Mouse (Mus musculus) adipocyte (in vitro differentiated cells): ENCODE results near the gene Mbd5.
A peak's percentile ranks its signal among the peaks of the same experiment; 100 is the strongest.

Experiments
- DNase-seq: peaks from one replicate; pipeline ENCODE4 v3.0.0-alpha.2; 2016; ENCODE audit warnings: low spot score

Mbd5 gene

DNA sequence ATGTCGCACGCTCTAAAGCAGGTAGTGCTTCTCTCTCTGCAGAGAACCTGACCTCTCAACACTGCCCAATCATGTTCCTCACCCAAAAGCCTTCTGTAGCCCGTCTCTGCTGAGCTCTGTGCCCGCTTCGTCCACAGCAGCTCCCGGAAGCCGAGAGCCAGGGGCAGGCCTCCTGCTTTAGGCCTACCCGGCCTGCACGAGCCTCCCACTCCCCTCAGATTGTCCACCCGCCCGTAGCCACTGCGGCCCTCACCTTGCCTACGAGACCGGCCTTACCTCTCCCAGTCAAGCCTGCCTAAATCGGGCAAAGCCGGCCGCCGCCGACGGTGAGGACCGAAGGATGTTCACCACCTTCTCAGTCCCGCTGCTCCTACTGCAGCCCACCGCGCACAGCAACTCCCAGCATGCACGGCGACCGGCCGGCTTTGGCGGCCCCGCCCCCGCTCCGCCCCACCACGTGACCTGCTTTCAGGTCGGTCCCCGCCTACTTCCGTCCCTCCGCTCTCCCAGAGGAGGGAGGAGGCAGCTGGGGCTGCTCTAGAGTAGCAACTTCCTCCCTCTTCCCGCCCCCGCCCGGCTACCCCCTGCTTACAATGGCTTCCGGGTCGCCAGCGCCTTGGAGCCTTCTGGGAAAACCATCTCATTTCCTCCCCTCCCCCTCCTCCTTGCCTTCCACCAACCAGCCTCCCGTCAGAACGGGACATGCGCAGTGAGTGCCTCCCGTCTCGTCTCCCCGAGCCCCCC lies at the start of gene Mbd5:
Mbd5 (plus strand) TSS at position 668 of the 744 bp plus-strand sequence.
- DNase-seq: peak; percentile 100

DNA sequence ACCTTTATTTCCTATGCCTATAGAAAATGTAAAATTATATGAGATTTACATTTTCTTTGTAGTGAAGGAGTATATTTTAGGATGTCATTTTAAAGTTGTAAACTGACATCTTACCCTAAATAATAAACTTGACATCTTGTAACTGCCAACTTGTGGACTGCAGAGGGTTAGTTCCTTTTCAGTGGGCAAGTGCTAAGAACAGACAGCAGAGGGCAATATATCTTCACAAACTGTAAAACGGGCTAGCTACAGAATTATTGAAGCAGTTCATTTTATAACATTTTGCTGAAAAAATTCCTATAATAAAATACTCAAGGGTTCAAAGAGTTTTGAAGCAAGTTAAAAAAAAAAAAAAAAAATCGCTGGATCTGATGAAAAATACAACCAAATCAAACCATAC lies 40.4 kb upstream of the Mbd5 start:
- peak; percentile 71 for DNase-seq

DNA sequence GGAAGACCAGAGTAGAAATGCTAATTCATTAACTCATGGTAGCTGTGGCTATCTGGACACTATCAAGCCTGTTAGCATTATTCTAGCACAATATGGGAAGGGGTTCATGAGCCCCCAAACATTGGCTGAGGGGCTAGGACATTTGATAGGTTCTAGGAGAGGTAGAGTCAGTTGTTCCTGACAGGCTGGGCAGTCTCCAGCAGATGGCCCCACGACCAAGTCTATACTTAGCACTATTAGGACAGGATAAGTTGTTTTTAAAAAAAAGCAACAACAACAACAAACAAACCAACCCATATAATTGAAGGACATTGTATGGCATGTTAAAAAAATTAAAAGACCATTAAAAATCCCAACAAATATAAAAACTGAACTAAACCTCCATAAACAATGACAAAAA lies 35.1 kb upstream of the Mbd5 start:
- peak; percentile 36 for DNase-seq

DNA sequence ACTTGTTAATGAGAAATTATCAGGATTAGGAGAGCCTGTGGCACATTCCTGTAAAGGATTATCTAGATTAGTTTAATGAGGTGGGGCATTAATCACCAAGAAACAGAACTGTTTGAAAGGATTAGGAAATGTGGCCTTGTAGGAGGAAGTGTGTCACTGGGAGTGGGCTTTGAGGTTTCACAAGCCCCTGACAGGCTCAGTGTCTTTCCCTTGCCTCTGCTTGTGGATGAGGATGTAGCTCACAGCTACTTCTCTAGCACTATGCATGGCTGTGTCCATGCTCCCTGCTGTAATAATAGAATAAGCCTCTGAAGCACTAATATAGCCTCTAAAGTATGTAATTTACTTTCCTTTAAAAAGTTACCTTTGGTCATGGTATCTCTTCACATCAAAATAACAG lies 33.5 kb upstream of the Mbd5 start:
- DNase-seq: no peak

DNA sequence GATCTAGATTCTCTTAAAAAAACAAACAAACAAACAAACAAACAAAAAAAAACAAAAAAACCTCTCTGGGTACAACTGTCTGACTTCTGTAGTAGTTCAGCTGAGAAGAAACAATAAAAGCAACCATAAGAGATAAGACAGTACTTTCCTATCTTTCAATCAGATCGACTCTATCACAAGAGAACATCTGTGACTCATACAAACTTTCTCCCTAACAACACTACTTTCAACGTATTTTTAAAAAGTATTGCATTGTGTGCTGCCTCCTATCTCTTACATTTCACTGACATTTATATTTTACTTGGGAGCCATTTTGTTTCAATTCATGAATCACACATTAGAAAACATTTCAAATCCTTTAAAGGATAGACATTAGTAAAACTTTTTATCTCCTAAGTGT lies 14.2 kb upstream of the Mbd5 start:
- no peak for DNase-seq

DNA sequence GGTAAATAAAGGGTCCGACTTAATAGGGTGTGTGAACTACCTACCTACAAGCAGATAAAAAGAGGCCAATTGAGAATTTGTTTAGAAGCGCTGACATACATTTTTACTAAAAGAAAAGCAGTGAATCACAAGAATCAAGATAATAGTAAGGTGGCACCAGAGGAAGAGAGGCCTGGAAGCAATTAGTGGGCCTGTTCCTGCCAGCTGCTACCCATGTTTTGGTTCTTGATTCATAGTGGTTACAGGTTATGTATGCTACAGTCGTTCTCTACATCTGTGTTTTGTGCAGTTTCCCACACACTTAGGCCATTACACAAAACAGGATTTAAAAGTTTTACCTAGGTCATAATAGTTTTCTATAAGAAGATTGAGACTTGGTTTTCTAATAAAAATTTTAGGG lies 1.5 kb upstream of the Mbd5 start:
- no peak for DNase-seq

DNA sequence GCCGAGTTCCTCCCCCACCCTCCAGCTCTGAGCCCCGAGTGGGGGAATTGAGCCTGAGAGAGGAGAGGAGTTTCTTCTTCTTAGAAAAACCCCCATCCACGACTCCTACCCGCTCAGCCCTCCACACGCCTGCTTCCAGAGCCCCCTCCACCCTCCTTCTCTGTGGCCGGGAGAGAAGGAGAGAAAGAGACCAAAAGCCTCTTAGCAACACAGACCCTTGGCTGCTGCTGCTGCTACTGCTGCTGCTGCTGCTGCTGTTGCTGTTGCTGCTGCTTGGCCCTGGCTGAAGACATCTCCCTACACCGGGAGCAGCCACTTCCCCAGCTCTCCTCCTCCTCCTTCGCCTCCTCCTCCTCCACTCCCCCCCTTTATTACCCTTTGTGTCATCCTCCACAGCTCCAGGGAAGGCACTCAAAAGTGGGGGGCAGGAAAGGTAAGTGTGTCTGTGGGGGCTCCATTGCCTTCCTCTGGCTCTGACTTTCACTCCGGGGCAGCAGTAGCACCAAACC lies 489 bp downstream of the Mbd5 start:
- DNase-seq: no peak

DNA sequence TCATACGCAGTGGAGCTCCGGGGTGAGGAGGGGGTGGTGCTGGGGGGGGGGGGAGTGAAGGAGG lies 776 bp downstream of the Mbd5 start, which contains the start of gene Orc4:
Orc4 (minus strand) TSS at position 26 of the 64 bp plus-strand sequence.
- peak; percentile 64 for DNase-seq

DNA sequence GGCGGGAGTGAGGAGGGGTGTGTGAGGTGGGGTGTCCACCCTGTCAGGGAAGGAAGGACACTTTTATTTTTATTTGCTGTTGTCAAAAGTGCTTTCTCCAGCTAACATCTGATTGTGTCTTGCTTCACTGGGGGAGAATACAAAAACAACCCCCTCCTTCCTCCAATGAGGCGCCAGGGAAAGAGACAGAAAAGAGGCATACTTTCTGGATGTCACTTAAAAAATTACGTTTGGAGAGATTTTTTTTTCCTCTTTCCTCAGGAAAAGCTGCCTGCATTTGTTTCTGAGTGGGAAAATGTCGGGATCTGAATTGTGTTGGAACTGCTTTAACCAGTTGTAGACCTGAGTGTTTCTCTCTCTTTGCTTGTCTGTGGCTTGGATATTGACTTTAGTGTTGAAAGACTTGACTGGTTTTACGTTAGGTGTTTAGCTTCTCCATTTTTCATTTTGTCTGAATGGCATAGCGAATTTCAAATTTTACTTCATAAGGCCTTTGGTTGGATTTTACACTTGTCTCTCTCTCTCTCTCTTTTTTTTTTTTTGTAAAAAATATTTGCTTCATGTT lies 1.1 kb downstream of the Mbd5 start:
- DNase-seq: peak; percentile 64

DNA sequence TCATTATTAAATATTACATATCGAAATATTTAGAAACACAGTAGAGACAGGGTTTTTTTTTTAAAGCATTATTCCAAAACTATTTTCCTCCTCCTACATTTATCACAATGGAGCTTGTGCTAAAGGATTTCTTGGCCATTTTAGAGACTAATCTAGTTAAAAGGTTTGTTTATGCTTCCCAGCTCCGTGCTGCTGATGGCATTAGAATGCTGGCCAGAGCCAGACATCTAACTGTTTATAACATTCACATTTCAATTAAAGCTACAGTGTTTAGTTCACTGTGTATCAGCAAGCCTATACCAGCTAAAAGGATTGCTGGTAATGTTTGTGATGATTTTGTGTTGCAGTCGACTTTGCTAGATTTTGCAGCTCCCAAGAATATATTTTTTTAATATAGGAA lies 7.3 kb downstream of the Mbd5 start:
- peak; percentile 66 for DNase-seq

DNA sequence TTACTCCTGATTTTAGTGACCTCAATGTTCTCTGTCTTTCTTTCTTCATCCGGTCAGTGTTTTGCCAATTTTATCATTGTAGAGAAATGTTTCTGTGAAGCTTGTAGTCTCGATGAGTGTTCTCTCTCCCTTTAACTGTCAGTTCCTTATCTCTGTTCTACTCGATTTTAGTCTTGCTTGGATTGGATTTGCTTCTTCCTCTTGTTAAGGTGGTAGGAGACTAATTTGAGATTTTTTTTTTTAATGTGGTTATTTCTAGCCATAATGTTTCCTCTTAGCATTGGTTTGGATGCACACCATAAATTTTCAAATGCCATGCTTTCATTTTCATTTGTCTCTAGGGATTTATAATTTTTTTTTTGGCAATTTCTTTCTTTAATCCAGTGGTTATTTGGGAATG lies 29.6 kb downstream of the Mbd5 start:
- DNase-seq: no peak

DNA sequence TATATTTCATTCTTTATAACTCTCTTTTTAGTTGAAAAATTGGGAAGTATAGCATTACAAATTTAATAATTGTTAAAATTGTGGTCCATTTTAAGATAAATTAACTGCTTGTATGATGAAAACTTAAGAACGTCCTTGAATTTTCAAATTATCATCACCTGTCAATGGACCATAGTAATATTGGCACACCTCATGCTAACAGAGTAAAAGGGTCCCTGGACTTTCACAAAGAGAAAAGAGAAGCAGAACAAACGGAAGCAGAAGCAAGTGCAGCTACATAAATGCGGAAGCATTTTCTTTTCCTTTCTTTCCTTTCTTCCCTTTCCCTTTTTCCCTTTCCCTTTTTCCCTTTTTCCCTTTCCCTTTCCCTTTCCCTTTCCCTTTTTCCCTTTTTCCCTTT lies 41.0 kb downstream of the Mbd5 start:
- no peak for DNase-seq

DNA sequence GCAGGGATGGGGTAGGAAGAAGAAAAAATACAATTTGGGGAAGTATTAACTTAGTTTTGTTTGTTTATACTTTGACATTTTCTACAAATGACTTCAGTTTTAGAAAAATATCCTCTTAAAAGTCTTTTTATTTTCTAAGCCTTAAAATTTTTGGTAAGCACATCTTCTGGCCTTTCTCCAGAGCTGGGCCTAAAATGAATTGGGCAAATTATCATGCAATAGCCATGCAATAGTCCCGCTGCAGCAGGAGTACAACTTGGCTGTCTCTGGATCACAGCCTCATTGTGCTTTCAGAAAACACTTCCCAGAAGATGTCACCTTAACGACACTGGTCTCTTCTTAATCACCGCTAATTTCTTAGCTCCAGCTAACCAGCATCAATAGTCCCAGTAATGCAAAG lies 91.2 kb downstream of the Mbd5 start:
- DNase-seq: peak; percentile 77

DNA sequence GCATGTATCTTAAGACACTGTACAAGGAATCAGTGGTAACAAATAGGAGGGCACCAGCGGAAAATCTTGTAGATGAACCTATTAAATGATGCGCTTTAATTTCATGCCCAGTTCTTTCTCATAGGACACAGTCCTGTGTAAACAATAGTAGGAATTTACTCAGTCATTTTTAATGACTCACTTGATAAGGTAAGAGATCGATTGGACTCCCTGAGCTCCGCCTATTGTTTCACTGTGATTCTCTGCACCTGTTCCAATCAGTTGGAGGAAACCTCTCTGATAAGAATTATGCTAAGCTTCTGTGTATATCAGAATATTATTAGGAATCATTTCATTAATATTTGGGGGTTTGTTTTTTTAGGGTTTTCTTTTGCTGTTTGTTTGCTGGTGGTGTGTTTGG lies 100.7 kb downstream of the Mbd5 start:
- no peak for DNase-seq

DNA sequence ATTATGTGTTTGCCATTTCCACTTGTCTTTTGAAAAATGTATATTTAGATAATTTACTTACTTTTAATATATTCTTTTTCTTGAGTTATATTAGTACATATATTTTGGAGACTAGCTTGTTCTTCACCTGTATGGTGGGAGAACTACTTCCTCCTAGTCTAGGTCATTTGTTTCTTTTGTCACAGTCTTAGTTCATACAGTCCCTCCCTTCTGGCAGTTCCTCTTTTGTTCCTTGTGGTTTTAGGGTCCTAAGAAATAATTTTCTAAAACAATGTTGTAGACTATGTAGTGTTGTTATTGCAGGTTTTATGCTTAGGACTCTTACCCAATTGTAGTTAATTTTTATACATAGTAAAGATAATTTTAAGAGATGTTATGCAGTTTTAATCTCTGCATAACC lies 118.6 kb downstream of the Mbd5 start:
- DNase-seq: no peak

DNA sequence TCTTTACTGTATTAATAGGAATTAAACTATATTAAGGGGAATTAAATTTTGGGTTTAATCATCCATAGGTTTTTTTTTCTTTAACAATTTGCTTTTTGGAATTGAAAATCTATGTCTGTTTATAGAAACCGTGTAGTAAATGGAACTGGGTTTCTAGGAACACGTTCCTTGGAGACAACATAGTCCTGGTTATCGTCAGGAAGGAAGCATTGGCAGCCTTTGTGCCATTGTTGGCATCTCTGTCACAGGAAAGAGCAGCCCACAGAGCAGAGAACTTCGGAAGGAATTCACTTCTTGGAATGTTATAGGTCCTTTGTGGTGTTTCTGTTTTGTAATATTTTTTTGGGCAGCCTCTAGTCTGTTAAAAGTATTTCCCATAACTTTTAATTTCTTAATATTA lies 135.7 kb downstream of the Mbd5 start:
- DNase-seq: peak; percentile 30

DNA sequence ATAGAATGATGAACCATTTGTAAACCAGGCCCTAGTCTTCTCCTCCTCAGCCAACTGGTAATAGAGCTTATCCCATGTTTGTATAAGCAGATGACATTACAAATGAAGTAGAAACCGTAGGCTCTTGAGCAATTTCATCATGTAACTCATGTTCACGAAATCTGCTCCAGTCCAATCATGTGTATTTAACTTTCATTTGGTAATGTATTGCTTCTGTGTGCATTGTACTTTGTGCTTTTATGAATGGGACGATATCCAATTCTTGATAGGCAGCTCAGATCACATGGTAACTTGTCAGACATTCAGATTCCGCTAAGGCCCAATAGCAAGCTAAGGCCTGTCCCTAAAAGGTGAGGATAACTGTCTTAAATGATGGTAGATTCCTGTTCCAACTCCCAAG lies 141.5 kb downstream of the Mbd5 start:
- no peak for DNase-seq

DNA sequence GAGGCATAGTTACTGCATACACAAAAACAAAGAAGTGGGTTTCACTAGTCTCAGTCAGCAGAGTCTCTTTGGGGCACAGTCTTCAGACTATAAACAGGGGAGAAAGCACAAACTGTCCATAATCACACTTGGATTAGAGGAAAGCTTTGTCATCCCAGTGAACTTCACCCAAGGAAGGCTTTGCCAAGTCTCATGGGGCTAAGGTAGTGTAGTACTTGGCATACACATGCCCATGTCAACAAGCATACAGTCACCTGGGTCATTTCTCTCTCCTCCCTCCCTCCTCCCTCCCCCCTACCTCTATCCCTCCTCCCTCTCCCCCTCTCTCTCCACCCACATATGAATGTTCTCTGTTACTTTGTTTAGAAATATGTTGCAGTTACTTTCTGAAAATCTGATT lies 147.5 kb downstream of the Mbd5 start:
- DNase-seq: peak; percentile 7

DNA sequence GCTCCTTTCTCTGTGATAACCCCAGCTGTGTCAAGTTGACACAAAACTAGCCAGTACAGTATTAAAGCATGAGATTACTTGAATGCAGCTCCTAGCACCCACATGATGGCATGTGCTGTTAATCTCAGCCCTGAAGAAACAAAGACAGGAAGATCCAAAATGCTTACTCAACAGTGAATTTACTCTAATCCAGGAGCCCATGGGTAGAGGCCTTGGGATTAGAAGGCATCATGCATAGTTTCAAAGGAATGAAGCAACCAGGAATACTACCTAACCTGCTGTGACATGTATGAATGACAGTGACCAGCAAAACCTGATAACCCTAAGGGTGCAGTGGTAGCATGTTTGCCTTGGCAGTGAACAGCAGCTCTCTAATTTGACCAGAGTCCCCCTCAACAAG lies 159.6 kb downstream of the Mbd5 start:
- no peak for DNase-seq

DNA sequence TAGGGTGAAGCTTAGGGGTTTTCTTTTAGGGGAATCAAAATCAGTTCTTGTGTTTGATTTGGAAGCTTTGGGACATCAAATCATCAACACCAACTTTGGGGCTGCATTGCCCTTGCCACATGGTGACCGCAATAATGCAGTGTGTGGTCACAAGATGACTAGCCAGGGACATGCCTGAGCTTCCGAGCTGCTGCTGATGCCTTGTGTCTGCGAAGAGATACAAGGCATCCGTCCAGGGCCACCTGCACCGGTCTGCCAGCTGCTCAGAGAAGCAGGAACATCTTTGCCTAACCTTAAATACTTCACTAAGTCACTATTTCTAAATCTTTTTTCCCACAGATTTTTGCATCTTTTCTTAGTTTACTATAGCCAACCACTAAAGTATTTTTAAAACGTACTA lies 170.6 kb downstream of the Mbd5 start:
- no peak for DNase-seq

DNA sequence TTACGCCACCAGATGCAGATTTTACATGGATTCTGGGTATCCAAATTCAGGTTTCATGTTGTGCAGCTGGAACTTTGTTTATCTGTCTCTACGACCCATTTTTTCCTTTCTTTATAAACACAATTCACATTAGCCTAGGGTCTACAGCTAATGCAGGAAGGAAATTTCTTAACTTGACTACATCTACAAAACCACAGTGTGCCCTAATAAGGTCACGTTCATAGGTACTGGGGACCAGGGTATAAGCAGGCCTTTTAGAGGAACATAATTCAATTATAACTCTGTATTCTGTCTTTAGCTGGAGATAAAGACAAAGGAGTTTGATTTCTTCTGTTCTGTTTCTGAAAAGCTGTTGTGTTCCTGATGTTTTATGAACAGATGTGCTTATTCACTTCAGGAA lies 172.3 kb downstream of the Mbd5 start:
- no peak for DNase-seq

DNA sequence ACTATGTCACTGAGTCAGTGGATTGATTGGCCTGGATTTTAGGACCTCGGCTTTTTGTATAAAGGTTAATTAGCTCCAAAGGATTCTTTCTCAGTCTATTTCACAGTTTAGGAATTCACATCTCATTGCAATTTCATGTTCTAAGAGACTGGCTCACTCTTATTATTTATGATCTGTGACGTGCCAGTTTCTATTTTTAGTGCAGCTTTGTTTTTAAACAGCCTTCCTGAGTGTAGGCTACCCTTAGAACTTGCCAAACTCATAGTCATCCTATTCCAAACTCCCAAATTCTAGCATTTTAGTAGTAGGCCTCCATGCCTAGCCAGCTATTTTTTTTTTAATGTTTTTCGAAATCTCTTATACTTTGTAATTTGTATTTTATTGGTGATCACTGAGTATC lies 192.9 kb downstream of the Mbd5 start:
- DNase-seq: peak; percentile 42

DNA sequence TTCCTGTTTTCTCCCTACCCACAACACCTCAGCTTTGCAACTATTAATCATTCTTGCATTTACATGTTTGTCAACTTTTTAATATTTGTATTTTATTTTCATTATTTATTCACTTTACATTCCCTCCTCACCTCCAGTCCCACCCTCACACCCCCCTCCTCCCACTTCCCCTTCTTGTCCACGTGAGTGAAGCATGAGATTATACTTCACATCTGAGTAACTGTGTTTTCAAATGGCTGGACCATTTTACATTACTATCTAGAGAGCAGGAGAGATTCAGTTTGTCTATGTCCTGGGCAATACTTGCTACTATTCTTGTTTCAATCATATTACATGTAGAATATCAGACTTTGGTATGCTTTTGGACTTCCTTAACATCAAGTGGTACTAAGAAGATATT lies 204.3 kb downstream of the Mbd5 start:
- DNase-seq: no peak

DNA sequence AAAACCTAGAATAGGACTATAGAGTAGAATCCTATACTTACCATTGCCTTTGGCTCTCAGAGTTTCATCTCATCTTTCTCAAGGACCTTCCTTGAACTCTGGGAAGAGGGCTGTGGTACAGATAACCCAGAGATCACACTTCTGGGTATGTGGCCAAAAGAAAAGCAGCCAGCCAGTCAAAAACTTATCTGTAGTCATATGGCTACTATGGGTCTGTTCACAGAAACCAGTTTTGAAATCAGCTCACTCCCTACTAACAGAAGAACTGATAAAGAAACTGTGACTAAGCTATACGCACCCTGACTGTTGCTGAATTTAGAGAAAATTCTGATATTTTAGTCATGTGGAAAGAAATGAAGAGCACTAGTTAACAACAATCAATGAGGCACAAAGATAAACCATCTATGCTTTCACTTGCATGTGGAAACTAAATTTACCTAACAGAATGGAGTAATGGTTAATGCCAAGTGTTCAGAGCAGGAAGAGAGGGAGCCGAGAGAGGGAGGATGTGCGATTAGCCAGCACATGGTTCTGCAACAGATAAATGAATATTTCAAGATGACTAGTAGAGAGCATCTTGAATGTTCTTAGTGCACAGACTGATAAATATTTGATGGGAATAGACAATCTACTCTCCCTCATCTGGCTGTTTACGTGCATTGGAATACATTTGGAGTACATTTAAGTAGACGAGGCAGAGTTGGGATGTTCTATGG lies 211.1 kb downstream of the Mbd5 start:
- DNase-seq: no peak
